Mouse (Mus musculus) common myeloid progenitor, adult 5-6 weeks (primary cell): ENCODE results near the gene D030056L22Rik. TPM values are rescaled to one million over a fixed set of nuclear protein-coding genes. Genes with fewer than 3 reads are reported as not detected.
A peak's percentile ranks its signal among the peaks of the same experiment; 100 is the strongest.

Source experiments
- ATAC-seq: replicated peaks from 2 replicates; pipeline ENCODE4 v1.8.0; 2016; ENCODE audit warnings: low read depth, mild to moderate bottlenecking, moderate TSS enrichment, inconsistent platforms; ENCODE audit not compliant: poor library complexity, severe bottlenecking
- total RNA-seq: library from RNA; stranded (forward); fragments of 200-1000, 187-1606 nt; gene quantifications from 2 replicates; pipeline ENCODE4 v1.2.3, GENCODE M21; 2017

Gene D030056L22Rik
- total RNA-seq, result 21.9 and 27.0 TPM in 2 replicates

DNA sequence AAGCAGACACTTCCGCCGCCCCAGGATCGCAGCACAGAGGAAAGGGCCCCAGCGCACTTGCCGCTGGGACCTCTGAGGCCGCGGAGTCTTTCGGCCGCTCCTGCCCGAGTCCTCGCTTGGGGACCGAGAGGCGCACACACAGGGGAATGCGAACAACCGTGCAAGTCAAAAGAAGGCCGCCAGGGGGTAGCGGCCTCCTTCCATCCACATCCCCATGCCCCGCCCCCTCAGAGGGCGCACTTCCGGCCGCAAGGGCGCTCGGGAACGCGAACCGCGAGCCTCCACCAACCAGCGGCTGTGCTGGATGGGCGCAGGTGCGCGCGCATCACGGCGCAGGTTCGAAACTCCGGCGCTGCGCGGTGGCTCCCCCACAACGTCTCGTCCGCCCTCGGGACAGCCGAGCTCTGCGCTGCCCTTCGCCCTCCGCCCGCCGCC lies at the start of gene D030056L22Rik:
TSS of gene D030056L22Rik (plus strand) at position 328 of the 435 bp plus-strand sequence.
- ATAC-seq, result peak; percentile 94

DNA sequence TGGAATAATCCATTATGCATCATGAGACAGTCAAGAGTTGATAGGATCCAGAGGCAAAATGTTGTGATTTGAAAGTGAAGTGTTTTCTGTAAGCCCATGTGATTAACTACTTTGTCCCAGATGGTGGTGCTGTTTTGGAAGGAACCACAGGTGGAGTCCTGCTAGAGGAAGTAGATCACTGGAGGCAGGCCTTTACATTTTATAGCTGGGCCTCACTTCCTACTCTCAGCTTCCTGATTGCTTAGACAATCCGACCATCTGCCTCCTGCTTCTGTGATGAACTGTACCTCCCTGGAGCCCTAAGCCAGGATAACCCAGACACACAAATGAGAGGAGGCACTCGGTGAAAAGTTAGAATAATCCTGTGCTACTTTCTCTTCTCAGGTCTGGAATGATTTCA lies 49.1 kb upstream of the D030056L22Rik start:
- ATAC-seq, result peak; percentile 81

- no peak for ATAC-seq
These were observed 46.0 kb upstream of the D030056L22Rik start for GRCm38 (mm10) chr19:18666966-18667365.

DNA sequence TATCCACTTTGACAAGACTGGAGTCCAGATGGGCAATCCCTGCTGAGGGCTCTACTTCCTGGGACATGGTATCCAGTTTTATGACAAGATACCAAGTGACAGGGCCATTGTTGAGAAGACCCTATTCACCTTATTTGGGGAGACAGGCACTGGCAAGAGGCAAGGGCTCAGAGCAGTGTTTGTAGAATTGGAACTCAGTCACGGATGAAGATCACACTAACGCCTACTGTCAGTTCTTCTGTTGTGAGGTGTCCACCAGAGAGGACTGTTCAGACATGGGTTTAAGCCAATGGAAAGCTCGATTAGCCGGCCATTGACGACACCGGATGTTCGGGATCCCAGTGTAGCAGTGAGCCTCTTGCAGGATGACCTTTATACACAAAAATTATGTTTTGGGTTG lies 43.4 kb upstream of the D030056L22Rik start:
- ATAC-seq, result no peak

- peak; percentile 97 for ATAC-seq
These were observed 42.4 kb upstream of the D030056L22Rik start, which contains the start of gene Carnmt1 for GRCm38 (mm10) chr19:18670608-18671007. Carnmt1 (plus strand) TSS chr19:18670764.

- ATAC-seq, result peak; percentile 24
These were observed 41.8 kb upstream of the D030056L22Rik start for GRCm38 (mm10) chr19:18671056-18671741.

DNA sequence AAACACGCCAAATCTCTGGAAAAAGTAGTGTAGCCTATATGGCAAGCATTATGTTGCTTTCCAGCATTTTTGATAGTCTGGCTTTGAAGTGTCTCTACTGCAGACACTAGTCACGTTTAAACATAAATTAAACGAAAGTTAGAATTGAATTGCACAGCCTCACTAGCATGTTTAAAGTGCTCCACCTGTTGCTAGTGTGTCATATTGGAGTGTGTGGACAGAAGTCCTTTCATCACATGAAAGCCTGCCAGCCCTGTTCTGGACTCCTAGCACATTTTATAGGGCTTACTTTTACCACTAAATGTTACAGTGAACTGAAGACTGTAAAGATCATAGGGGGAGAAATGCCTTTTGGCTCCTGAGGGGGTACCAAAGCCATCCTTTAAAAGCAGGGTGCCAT lies 40.5 kb upstream of the D030056L22Rik start:
- no peak for ATAC-seq

DNA sequence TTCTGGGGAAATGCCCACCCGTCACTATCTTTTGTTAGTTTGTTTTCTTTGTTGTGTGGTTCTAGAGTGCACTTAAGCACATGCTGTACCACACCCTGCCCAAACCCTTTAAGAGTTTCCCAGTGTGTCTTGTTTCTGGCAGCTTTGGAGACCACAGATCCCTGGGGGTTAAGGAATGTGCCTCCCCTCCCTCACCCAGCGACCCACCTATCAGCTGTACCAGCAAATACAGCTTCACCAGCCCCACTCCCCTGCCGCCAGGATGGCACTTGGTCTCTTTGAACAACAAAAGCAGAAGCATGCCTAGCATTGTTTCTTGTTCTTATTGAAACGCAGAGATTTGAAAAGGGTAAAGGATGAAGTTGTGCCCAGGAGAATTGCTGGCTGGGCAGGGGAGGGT lies 39.9 kb upstream of the D030056L22Rik start:
- ATAC-seq, result no peak

GRCm38 (mm10) chr19:18682142-18682541 lies 30.9 kb upstream of the D030056L22Rik start:
- peak; percentile 39; the same call in 1 of the 2 replicates for ATAC-seq

DNA sequence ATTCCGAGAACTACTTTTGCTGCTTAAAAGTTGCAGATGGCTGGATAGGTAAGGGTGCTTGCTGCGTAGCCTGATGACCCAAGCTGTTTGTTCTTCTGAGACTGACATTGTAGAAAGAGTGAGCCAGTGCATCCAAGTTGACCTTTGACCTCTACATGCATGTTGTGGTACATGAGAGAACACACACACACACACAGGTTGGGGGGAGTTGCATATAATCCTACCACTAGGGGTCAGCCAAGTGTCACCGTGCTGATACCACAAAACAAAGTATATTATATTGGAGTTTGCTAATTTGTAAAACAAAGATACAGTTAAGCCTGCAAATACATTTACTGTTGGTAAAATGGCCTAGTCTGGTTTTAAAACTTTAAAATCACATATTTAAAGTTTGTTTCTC lies 25.4 kb upstream of the D030056L22Rik start:
- peak; percentile 89 for ATAC-seq

DNA sequence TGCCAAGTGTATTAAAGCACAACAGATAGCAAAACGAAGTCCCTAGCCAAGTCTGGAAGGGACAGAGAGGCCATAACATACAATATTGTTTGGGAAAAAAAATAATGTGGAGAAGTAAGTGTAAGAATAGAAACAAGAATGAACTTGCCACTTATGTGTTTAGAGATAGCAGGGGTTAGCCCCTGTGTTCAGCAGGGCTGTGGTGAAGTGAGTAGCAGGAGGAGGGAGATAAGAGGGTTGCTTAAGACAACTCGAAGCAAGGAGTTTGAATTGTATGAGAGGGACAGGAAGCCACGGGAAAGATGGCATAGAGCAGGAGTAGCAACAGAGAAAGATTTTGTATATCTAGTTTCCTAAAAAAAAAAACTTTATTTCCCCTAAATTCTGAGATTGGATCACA lies 20.8 kb upstream of the D030056L22Rik start:
- ATAC-seq, result peak; percentile 93

GRCm38 (mm10) chr19:18692768-18693167 lies 20.2 kb upstream of the D030056L22Rik start:
- no peak for ATAC-seq

- ATAC-seq, result no peak
These were observed 17.9 kb upstream of the D030056L22Rik start for GRCm38 (mm10) chr19:18695116-18695515.

DNA sequence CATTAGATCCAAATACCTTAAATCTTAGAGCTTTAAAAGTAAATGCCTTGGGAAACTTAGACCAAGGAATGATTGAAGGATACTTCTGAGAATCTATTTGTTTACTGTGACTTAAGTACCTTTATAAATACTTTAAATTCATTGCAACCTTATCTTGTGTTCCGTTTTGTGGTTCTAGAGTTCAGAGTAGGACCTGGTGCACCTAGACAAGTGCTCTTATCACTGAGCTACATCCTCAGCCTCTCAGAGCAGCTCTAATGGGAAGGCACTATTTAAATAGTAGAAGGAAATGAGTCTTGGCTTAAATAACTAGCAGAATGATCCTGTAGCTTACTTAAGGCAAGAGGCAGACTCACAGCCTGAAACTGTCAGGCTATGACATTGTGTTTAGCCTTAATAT lies 17.4 kb upstream of the D030056L22Rik start:
- ATAC-seq, result no peak

DNA sequence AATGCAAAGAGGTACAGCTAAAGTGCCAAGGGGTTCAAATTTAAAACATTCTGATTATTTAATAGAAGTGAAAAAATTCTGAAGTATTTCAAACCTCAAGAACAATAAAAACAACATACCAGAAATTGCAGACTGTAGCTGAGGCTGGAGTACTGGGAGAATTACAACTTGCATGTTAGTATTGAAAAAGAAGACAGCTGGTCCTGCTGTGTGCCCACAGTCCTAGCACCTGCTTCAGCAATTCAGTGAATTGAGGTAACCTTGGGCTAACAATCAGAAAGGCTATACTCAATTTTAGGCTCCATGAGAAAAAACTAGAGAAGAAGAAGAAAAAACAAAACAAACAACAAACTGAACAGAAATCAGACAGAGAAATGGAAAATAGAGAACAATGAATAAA lies 4.9 kb upstream of the D030056L22Rik start:
- ATAC-seq, result no peak

DNA sequence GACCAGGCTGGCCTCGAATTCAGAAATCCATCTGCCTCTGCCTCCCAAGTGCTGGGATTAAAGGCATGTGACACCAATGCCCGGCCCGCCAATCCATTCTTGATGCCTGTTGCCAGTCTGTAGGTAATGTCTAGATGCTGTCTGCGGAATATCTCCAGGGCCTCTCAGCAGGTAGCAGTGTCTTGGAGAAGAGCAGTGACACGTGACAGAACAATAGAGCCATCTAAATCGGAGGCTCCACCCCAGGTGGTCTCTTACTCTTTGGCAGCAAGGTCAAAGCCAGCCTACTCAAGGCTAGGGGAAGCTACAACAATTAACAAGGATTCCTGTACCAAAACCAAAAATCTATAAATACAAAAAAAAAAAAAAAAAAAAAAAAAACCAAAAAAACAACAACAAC lies 2.1 kb upstream of the D030056L22Rik start:
- ATAC-seq, result no peak

- ATAC-seq, result no peak
These were observed 1.4 kb upstream of the D030056L22Rik start for GRCm38 (mm10) chr19:18711589-18711988.

GRCm38 (mm10) chr19:18712153-18712865 lies 684 bp upstream of the D030056L22Rik start:
- ATAC-seq, result no peak

DNA sequence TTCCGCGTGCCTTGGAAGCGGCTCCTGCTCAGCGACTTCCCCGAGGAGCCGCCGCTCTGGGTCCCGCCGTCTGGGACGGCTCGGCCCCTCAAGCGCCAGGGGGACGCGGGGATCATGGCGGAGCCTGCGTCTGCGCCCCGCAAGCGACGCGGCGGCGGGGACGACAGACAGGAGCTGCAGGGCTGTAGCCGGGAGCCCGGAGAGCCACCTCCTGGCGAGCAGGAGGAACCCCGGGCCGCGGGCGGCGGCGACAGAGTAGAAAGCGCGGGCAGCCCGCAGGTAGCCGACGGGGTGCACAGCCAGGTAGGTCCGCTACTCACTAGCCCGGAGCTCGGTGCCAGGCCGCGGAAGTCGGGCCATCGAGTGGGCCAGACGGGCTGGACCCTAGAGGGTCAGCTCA lies 364 bp downstream of the D030056L22Rik start:
- peak; percentile 16; the same call in 1 of the 2 replicates for ATAC-seq

- ATAC-seq, result peak; percentile 50
These were observed 3.4 kb downstream of the D030056L22Rik start for GRCm38 (mm10) chr19:18716374-18716773.

GRCm38 (mm10) chr19:18720337-18720736 lies 7.3 kb downstream of the D030056L22Rik start:
- no peak for ATAC-seq
